Mouse (Mus musculus) cerebellum, postnatal 25 days (tissue): ENCODE measurements around the gene Mei4.
A peak's percentile ranks its signal among the peaks of the same experiment; 100 is the strongest.

Source experiments
- DNase-seq, 2 experiments: peaks; one replicate each; pipeline ENCODE4 v3.0.0; 2021; ENCODE audit warnings: mixed read lengths in 2 of 2

Mei4 gene

DNA sequence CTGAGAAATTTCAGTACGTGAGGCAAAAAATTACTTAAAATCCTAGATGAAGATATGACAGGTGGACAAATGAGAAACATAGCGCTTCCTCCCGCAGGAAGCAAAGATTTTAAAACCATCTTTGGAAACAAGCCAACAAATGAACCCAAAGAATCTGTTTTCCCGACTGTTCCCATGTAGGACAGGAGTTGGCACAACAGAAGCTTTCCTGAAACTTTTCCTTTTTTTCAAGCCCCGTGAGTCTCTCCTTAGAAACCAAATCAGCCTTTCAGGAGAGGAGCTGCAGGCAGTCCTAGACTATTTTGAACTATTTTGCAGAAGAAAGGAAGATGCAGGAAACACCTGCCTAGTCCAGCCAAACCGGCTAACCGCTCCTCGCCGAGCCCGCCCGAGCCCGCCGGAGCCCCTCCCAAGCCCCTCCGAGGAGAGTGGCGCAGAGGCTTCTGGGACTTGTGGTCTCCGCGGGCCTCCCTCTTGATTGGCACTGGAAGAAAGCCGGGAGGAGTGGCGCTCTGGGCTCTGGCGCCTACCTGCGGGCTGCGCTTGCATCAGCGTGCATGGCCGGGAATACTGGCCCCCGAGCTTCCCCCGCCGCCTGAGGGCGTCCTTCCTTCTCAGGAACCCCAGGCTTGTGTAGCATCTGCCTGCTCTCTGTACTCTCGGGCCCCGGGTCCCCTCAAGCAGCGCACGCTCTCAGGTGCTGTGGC lies at the start of gene Mei4:
Gene Mei4 (plus strand): TSS at position 490 of the 707 bp plus-strand sequence.
- DNase-seq, result peak; percentile 73 to 83

DNA sequence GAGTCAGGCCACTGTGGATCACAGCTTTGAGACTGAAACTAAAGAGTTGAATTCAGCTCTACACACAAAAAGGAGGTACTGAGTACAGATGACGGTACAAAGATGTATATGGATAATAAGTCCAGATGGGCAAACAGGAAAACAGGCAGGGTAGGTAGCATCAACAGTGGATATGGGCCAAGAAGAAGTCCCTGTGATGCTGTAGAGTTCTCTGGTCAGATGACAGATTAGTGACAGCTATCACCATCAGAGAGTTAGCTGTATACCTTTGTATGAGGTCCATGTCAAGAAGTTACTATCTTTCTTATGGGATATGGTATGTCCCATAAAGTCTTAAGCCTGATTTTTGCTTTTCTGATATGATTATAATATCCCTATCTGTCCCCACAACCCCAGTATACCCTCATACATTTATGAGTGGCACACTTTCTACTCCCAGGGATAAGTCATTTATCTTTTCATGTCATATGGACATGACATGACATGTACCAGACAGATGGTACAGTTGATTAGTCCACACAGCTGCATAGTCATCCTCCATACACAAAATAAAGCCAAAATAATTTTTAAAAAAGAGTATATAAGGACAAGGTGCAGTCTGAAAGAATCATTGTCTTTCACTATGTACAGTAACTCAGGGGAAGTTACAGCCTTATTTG lies 43.6 kb upstream of the Mei4 start:
- DNase-seq, result no peak

DNA sequence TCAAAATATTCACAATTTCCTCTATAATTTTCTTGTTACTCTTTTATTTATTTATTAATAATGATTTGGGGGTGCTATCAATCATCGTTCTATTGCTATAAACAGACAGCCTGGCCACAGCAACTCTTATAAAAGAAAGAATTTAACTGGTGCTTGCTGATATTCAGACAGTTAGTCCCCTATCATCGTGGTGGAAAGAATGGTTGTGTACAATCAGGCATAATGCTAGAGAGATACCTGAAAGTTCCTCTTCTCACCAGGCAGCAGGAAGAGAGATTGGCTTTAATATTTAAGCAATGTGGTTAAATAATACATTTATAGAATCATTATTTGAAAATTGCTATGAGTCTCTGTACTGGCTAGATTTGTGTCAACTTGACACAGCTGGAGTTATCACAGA lies 35.9 kb upstream of the Mei4 start:
- DNase-seq, result no peak

DNA sequence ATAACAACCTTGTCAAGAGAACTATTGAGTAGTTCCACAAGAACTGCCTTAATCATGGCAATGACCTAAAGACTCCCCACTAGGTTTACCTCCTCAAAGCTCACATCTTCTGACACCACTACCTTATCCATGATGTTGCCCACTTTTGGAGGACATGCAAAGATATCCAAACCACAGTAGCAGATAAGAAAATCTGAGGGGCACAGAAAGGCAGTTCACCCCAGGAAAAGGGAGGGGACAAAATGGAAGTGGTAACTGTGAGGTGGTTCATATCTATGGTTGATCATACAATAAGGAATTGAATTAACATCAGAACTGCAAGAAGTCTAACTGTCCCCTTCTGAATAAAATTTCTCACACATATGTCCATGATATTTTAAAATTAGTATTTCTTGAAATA lies 29.4 kb upstream of the Mei4 start:
- no peak for DNase-seq

DNA sequence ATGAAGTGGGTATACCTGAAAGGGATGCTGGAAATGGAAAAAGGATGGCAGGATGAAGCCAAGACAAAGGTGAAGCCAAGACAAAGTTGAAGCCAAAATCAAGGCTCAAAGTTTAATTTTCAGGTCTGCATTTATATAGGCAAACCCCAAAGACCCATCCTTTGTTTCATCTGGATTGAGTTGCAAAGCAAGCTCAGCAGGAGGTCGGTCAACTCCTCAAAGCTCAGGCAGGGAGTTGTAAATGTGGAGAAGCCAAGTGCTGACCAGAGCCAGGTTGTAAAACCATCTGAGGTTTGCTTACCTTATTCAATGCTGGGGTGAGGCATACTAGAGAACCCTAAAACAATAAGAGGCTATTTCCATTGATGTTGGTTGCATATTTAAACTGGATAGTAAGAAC lies 4.6 kb upstream of the Mei4 start:
- no peak for DNase-seq

DNA sequence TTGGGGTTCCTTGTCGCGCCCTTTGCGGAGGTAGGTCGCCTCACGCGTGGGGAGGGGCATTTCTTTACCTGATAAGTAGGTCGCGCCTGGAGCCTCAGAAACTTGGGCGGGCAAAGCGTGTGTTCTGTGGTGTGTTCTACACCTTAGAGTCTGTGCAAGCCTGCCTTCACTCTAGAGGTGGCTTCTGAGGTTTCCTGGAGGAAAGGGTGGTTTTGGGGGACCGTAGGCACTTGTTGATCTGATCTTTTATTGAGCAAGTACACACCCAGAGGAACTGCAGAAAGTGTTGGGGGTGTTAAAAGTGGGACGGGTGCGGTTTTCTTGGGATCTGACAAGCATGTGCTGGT lies 391 bp downstream of the Mei4 start:
- no peak for DNase-seq

DNA sequence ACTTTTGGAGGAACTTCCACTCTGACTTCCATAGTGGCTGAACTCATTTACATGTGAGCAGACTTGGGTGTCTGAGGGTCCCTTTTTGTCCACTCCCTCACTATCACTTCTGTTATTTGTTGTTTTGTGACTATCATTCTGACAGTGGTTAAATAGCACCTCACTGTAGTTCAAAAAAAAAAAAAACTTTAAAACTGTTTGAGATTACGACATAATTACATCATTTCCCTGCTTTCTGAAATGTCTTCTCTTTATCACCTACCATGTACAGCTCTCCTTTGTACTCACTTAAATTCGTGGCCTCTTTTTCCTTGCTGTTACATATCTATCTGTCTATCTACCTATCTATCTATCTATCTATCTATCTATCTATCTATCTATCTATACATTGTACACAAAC lies 2.6 kb downstream of the Mei4 start:
- DNase-seq, result no peak

DNA sequence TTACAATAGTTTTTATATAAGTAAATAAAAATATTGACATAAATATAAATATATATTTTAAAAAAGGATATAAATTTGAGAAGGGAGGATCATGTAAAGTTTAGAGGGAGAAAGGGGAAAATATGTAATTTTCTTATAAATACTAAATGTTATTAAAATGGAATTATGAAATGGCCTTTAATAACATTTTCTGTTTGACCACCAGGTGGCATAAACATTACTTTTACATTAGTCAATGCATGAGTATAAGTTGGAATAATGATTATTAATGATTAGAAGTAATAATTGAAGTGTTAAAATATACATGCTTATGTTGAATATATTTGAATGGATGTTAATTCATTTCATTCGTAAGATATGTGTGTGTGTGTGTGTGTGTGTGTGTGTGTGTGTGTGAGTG lies 58.0 kb downstream of the Mei4 start:
- DNase-seq, result no peak

DNA sequence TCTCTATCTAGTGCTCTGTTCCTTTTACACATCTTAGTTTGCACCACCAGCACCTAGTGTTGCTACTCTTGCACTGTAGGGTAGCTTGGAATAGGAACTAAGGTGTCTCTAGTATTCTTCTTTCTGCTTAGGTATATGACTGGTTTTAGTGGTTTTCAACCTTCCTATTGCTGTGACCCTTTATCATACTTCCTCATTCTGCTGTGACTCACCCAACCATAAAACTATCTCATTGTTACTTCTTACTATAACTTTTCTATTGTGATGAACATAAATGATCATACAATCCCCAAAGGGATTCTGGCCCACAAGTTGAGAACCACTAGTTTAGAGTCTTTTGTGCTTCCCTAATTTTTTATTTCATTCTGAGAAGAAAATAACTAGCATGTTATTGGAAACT lies 61.3 kb downstream of the Mei4 start:
- no peak for DNase-seq

DNA sequence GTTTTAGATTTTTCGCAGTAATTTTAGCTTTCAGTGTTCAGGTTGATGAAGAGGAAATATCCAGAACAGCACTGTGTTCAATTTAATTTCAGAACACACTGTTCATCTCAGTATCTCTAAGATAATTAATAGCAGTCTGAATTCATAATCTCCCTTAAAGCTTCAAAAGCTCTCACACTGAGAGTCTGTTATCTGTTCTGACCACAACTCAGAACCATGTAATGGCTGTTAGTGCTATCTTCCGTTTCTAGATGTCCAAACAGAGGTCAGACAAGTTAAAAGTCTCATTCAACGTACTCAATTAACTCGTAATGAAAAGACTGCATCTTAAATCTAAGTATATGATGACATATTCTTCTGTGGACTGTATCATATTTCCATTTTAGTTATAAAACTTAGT lies 77.1 kb downstream of the Mei4 start:
- no peak for DNase-seq

DNA sequence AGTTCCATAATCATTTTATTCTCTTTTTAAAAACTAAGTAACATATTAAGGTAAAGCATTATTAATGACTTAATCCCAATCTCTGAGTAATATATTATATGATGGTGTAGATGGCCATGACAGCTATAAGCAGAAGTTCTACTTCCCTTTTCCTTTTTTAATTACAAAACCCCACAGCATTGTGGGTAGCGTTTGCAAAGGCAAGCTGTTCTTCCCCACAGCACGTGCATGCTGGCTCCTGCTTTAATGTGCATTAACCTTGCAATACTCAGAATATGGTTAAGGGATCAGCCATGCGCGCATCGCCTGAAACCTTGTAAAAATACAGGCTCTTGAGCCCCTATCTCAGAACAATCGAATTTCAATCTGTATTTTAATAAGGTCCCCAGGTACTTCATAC lies 82.2 kb downstream of the Mei4 start:
- DNase-seq, result no peak

DNA sequence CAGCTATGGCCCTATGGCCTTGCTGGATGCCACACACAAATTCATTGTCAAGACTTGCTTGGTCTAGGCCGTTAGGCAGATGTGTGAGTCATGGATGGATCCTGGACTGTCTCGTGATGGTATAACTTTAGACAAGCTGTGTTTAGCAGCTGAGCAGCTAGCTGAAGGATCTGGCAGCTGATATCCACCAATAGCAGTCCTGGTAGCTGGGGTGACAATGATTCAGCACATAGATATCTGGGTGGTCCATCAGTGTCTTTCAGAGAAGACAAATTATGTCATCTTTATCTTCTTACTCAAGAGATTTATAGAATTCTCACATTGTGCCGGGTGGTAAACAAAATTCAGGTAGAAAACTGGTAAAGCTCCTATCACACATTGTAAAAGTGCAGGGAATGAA lies 93.4 kb downstream of the Mei4 start:
- no peak for DNase-seq

DNA sequence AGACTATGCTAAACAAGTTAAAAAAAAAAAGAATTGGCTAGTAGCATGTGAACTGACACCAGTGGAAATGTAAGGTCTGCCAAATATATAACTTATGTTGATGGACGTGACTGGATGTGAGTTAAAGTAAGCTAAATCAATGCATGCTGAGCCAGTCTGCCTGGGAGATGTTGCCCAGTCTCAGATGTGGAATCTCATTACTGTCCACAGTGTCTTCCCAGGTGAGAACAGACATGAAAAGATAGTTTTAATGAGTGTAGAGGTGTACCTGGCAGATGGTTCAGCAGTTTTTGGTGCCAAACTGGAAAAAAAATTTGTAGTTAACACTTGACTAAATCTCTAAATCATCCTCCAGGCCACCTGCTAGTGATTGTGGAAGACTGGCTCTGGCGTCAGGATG lies 94.4 kb downstream of the Mei4 start:
- no peak for DNase-seq

DNA sequence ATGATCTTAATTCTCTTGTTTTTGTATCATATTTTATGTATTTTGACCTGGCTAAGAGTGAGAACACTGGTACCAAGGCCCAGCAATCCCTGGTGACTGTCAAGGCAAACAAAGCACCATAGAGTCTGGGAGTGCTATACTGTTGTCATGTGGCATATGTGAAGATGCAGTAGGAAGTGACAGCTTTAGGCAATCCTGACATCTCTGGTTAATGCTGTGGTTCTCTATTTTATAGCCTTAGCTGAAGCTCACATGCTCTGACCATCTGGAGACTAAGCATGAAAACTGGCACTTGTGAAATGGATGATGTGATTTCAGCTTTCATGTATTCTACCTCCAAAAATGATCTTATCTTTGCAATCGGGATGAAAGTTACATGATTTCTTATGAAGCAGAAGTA lies 103.3 kb downstream of the Mei4 start:
- no peak for DNase-seq

DNA sequence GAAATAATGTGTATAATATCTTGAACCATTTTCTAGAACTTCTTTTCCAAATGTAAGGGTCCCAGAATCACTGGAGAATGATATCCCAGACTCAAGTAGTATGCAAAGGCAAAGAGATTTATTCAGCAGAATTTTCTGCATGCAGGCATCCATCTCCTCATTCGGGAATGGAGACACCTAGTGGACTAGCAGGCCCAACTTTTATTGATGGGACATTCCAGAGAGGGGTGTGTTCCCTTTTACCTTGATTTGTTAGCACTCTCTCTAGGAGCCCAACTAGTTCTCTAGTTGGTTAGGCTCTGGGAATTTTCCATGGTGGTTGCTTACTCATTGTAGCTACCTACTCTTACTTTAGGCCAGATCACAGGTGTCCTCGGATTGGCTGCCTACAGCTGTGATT lies 105.5 kb downstream of the Mei4 start:
- no peak for DNase-seq

DNA sequence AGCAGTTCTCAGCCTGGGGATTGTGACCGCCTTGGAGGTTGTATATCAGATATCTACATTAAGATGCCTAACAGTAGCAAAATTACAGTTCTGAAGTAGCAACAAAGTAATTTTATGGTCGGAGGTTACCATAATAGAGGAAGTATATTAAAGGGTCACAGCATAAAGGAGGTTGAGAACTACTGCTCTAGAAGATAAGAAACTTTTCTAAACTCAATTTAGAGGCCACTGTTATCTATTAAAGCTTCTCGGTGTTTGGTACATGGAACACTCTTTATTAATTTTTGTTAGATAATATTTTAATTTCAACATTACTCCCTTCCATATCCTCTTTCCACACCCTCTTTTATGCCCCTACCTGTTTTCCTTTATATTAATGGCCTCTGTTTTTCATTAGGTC lies 119.0 kb downstream of the Mei4 start:
- no peak for DNase-seq

DNA sequence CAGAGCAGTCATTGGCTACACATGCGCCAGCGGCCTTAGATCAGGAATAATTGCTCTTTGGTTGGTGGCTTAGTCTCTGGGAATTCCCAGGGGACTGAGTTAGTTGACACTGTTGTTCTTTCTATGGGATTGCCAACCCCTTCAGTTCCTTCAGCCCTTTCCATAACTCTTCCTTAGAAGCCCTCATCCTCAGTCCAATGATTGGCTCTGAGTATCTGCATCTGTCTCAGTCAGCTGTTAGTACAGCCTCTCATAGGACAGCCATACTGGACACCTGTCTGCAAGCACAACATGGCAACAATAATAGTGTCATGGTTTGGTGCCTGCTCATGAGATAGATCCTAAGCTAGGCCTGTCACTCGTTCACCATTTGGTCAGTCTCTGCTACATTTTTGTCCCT lies 149.5 kb downstream of the Mei4 start:
- no peak for DNase-seq

DNA sequence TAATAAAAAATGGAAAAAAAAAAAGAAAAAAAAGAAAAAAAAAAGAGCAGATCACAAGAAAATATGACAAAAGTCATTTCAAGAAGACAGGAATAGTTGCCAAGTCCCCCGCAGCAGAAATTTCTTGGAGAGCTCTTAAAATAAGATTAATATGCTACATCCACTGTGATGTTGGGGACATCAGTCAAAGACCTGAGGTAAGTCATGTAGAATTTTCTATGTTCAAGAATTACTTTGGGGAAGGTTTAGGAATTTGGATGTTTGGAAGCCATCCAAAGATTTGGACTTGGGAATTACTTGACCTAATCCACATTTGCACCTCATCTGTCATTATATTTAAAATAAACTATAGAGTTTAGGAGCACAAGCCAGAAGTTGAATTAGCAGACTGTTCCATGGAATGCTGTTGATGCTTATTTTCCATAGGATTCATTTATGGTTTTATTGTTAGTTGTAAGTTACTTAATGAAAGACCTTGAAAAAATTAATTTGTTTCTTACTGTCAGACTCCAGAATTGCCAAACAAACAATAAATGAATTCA lies 179.1 kb downstream of the Mei4 start:
- no peak for DNase-seq

DNA sequence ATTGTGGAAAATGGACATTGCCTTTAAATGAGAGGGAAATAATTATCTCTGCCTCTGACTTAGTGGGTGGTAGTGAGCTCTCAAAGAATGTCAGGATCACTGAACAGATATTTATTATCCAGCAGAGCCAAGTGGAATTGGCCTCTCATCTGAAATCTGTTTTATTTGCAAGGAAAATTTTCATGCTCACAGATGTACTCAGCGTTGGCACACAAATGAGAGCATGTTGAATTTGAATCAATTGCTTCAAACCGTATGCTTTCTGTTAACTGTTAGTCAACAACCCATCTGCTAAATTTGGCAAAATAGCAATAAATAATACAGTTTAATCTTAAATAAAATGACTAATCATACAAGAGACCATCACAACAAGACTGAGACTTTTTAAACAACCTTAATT lies 181.0 kb downstream of the Mei4 start:
- no peak for DNase-seq

DNA sequence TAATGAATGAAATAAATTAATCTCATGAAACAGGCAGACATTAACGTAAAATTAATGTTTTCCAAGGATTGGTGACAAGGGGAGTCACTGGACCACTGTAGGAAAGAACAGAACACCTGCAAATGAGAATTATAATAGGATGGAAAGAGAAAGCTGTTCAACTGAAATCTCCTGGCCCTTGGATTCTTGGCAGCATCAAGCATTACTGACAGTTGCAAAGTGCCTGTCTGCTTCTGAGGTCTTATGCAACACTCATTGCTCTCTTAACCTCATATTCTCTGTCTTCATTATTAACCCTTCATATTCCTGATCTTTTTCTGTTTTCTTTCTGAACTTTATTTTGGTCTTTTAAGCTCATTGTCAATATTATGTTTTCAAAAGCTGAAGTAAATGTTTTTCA lies 210.4 kb downstream of the Mei4 start:
- no peak for DNase-seq

DNA sequence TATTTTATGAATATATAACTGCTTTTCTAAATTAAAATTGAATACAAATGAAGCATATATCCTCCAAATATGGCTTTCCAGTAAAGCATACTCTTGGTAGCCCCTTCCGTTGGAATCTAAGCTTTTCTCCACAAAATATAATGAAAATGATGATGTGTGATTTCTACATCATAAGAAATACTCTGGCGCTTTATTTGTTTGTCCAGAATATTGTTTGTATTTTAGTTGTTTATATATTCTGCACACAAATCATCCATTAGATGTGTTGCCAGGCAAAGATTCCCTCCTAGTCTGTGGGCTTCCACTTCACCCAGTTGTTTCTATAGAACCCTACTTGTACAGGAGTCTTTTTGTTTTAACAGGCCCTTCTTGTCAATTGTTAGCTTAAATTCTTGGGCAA lies 211.8 kb downstream of the Mei4 start:
- DNase-seq, result no peak

DNA sequence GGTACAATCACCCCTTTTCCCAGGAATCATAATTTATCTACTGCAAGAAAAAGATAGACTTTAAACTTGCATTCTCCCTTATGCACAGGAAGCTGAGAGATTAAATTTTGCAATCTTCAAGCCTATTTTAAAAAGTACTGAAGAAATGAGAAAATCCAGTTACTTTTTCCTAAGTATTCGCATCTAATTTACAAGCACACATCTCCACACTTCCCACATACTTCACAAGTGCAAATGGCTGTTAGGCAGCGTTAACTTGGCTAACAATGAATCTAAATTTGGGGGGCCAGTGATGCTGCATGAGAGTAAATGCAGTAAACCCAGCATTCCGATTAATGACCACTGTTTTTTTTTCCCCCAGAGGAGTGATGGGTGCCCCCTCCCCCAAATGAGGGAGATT lies 232.9 kb downstream of the Mei4 start:
- no peak for DNase-seq

DNA sequence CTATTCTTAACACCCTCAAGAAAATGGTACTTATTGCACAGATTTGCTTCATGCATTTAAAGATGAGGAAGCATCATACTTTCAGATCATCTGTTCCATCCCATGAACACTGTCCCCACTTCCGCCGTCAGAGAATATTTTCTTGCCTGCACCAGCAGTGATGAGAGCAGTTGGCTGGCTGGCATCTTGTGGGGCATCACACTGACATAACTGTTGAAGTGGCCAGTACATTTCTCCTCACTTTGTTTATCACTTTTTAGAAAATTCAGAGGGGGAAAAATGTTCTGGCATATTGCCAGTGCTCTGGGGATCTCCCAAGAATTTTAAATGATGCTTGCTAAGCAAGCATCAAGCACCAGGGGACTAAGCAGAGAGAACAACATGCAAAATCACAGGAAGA lies 251.4 kb downstream of the Mei4 start:
- peak in 1 of 2 experiments; percentile 9 for DNase-seq

DNA sequence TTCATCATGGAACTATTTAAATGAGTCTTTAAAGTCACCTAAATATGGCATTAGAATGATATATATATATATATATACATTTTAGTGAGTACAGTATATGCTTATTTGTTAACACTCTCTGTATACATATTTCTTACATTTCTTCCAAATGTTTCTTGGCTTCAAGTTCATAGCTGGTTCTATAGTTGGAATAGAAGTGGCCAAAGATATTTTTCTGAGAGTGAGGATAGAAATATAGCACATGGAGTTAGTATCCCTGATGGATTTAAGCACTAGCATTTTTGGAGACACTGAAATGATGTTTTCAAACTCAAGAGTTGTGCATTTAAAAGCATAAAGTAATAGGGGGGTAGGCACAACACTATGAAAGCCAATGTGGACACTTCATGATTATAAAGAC lies 272.6 kb downstream of the Mei4 start:
- DNase-seq, result no peak

DNA sequence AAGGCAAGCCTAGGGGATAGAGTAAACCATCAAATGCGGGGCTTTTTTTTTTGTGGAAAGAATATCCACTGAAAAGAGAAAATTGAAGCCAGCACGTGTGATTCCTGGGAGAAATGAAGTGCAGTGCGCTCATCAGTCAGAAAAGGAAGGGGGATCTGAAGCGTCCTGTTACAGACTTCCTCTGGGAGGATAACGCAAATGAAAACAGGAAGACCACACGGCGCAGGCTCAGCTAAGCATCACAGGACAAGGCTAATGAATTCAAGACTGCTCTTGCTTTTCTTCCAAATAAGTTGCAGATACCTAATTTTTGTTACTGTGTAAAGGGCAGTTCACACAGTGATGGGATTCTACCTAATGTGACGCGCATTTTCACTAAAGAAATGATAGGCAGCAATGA lies 296.7 kb downstream of the Mei4 start:
- DNase-seq, result no peak
